Mouse (Mus musculus) liver, postnatal 0 days (tissue): ENCODE results near the gene Smarce1.

ENCODE experiments used
- CTCF ChIP-seq: sonication (generic); IDR thresholded peaks from 2 replicates; pipeline ENCODE4 v1.5.1; 2016; ENCODE audit warnings: antibody characterized with exemption, low read depth
- EP300 ChIP-seq: IDR thresholded peaks from 2 replicates; pipeline ENCODE4 v1.6.1; 2016; ENCODE audit warnings: antibody characterized with exemption, low read depth, mild to moderate bottlenecking

DNA sequence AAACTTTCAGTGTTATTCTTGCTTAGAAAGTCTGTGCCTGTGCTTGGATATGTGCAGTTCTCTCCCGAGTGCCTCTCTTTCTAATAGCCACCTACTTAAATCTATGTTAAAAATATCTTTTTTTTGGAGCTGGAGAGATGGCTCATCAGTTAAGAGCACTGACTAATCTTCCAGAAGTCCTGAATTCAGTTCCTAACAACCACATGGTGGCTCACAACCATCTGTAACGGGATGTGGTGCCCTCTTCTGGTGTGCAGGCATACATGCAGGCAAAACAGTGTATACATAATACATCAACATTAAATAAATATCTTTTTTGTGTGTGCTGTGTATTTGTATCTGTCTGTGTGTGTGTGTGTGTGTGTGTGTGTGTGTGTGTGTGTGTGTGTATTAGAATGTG is 23.1 kb upstream of the Smarce1 start:
- TF ChIP-seq CTCF (peak; percentile 19; the same call in 1 of the 2 replicates), EP300 (no peak)
